Mouse (Mus musculus): Measurements from ENCODE around the gene Wdr76. TPM values are rescaled to one million over a fixed set of nuclear protein-coding genes. Genes with fewer than 3 reads are reported as not detected.
A peak's percentile ranks its signal among the peaks of the same experiment; 100 is the strongest.

Wdr76 gene
- polyA plus RNA-seq, 1 experiment from 2014 or later, result 12.6 TPM

DNA sequence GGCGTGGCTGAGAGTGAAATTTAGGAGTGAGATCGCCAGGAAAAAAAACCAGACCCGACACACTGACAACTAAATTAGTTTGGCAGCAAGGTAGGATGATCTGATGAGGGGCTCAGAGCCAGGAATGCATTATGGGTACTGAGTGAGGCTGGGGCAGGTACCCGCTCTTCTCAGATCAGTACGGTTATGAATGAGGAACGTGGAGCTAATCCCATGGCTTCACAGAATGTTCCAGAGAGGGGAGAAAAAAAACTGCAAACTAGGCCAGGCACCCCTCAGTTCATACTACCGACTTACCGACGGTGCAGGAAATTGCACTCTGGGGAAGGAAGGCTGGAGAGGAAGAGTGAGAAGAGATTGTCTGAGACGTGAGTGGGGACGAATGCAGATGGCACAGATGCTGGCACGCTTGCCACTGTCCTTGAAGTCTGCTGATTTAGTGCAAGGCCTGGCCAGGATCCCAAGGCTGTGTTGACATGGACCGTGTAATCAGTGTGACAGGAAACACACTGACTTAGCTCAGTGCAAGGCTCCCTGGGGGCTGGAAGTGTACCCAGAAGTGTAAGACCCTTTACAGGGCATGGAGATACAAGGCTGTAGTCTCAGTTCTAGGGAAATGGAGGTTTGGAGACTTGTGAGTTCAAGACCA, 77.1 kb downstream of the Wdr76 start:
- Histone ChIP-seq H3K9me3 (ENCODE audit: control insufficient read depth, low read length) (no peaks in the 10 kb centered on the region), H3K9ac (ENCODE audit: low read depth, low read length) (no peak overlapping the region), H3K4me2 (replicated peaks; ENCODE audit: low read depth, low read length) (no peak overlapping the region), H3K36me3 (ENCODE audit: control insufficient read depth, insufficient read depth, low read length) (no peaks in the 10 kb centered on the region), H3K4me1 (replicated peaks; ENCODE audit: control insufficient read depth, insufficient read depth, low read length) (peaks cover 6% of the 10 kb centered on the region), H3K27me3 (ENCODE audit: control insufficient read depth, insufficient read depth, low read length) (no peaks in the 10 kb centered on the region), H3K27ac (ENCODE audit: low read depth, low read length) (no peak overlapping the region), H3K4me3 (ENCODE audit: low read depth, low read length) (no peak overlapping the region)
- WGBS, result 80% methylated on average over 13 of the region's 13 CpGs
- ATAC-seq (ENCODE audit: low FRiP score) (no peak), DNase-seq (ENCODE audit: low spot score) (no peak)

DNA sequence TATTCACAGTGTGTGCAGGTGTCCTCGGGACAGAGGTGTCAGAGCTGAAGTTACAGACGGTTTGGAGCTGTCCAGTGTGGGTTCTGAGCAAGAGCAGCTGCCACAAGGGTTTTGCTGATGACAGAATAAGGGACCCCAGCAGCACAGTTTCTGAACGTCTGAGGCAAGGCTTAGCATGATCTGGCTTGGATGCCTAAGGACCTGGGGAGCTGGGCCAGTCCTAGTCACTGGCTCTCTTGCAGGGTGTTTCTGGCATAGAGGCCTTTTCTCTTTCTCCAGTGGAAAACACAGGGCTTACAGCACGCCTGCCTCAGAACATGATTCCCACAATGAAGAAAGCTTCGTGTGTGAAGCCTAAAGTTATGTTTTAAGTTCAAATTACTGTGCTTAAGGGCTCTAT, 78.2 kb downstream of the Wdr76 start:
- no peaks in the 10 kb centered on the region for H3K27me3 ChIP-seq (ENCODE audit: control insufficient read depth, insufficient read depth, low read length)
- no peak overlapping the region for H3K4me3 ChIP-seq (ENCODE audit: low read depth, low read length)
- DNase-seq (ENCODE audit: low spot score) (no peak), ATAC-seq (ENCODE audit: low FRiP score) (no peak)
- no peak overlapping the region for H3K27ac ChIP-seq (ENCODE audit: low read depth, low read length)
- no peak overlapping the region for H3K4me2 ChIP-seq (replicated peaks; ENCODE audit: low read depth, low read length)
- no peaks in the 10 kb centered on the region for H3K36me3 ChIP-seq (ENCODE audit: control insufficient read depth, insufficient read depth, low read length)
- no peak overlapping the region for H3K9ac ChIP-seq (ENCODE audit: low read depth, low read length)
- no peaks in the 10 kb centered on the region for H3K9me3 ChIP-seq (ENCODE audit: control insufficient read depth, low read length)
- H3K4me1 ChIP-seq (replicated peaks; ENCODE audit: control insufficient read depth, insufficient read depth, low read length), result peaks cover 7% of the 10 kb centered on the region
- 73% methylated on average over 5 of the region's 5 CpGs for WGBS

- Histone ChIP-seq H3K4me2 (replicated peaks; ENCODE audit: low read depth, low read length) (no peak overlapping the region; the same call in 1 of the 2 replicates), H3K36me3 (ENCODE audit: control insufficient read depth, insufficient read depth, low read length) (no peaks in the 10 kb centered on the region), H3K27me3 (ENCODE audit: control insufficient read depth, insufficient read depth, low read length) (no peaks in the 10 kb centered on the region), H3K4me1 (replicated peaks; ENCODE audit: control insufficient read depth, insufficient read depth, low read length) (peaks cover 7% of the 10 kb centered on the region), H3K27ac (ENCODE audit: low read depth, low read length) (peak overlapping the region; percentile 53; the same call in 1 of the 2 replicates), H3K9me3 (ENCODE audit: control insufficient read depth, low read length) (no peaks in the 10 kb centered on the region), H3K9ac (ENCODE audit: low read depth, low read length) (peak overlapping the region; percentile 40), H3K4me3 (ENCODE audit: low read depth, low read length) (no peak overlapping the region)
- ATAC-seq (ENCODE audit: low FRiP score) (no peak), DNase-seq (ENCODE audit: low spot score) (peak; percentile 27)
- 38% methylated on average over 12 of the region's 12 CpGs for WGBS
These were observed 81.2 kb downstream of the Wdr76 start for GRCm38 (mm10) chr2:121587523-121588308.

DNA sequence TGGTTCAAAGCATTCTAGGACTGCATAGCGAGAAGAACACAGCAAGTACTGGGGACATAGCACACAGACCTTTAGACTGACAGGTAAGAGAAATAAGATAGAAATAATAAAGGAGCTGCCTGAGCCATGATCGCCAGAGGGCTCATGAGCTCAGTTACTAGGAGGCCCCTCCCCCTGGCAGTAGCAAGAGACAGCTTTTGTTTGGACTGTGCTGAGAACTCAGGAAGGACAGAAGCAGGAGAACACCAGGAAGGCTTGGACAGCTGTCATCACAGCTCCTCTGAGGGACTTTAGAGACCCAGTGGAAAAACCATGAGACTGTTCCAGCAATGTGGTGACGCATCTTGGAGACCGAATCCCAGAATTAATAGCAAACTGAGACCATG, 81.8 kb downstream of the Wdr76 start:
- Histone ChIP-seq H3K4me1 (replicated peaks; ENCODE audit: control insufficient read depth, insufficient read depth, low read length) (peaks cover 7% of the 10 kb centered on the region), H3K9ac (ENCODE audit: low read depth, low read length) (peak overlapping the region; percentile 40), H3K4me2 (replicated peaks; ENCODE audit: low read depth, low read length) (no peak overlapping the region; the same call in 1 of the 2 replicates), H3K36me3 (ENCODE audit: control insufficient read depth, insufficient read depth, low read length) (no peaks in the 10 kb centered on the region), H3K9me3 (ENCODE audit: control insufficient read depth, low read length) (no peaks in the 10 kb centered on the region), H3K27ac (ENCODE audit: low read depth, low read length) (peak overlapping the region; percentile 53; the same call in 1 of the 2 replicates), H3K27me3 (ENCODE audit: control insufficient read depth, insufficient read depth, low read length) (no peaks in the 10 kb centered on the region), H3K4me3 (ENCODE audit: low read depth, low read length) (no peak overlapping the region)
- ATAC-seq (ENCODE audit: low FRiP score) (peak; percentile 25; the same call in 1 of the 2 replicates), DNase-seq (ENCODE audit: low spot score) (peak; percentile 34)
- 47% methylated on average over 4 of the region's 4 CpGs for WGBS

- DNase-seq (ENCODE audit: low spot score) (no peak), ATAC-seq (ENCODE audit: low FRiP score) (no peak)
- Histone ChIP-seq H3K27ac (ENCODE audit: low read depth, low read length) (no peak overlapping the region), H3K4me2 (replicated peaks; ENCODE audit: low read depth, low read length) (no peak overlapping the region), H3K27me3 (ENCODE audit: control insufficient read depth, insufficient read depth, low read length) (no peaks in the 10 kb centered on the region), H3K4me3 (ENCODE audit: low read depth, low read length) (no peak overlapping the region), H3K9me3 (ENCODE audit: control insufficient read depth, low read length) (no peaks in the 10 kb centered on the region), H3K36me3 (ENCODE audit: control insufficient read depth, insufficient read depth, low read length) (no peaks in the 10 kb centered on the region), H3K9ac (ENCODE audit: low read depth, low read length) (no peak overlapping the region), H3K4me1 (replicated peaks; ENCODE audit: control insufficient read depth, insufficient read depth, low read length) (no peaks in the 10 kb centered on the region)
- WGBS, result 65% methylated on average over 3 of the region's 3 CpGs
These were observed 87.6 kb downstream of the Wdr76 start for GRCm38 (mm10) chr2:121594131-121594530.

Other genes starting within 250 kb of the Wdr76 start
- 132 and 164 TPM in 2 replicates for gene Trp53bp1, start 235.3 kb upstream of the Wdr76 start, polyA plus RNA-seq (2014; fragmentation: Nextera tagmentation; extraction: Ambion mirVana)
- 14.9 and 20.8 TPM in 2 replicates for gene Map1a, start 217.1 kb upstream of the Wdr76 start, polyA plus RNA-seq (2014; fragmentation: Nextera tagmentation; extraction: Ambion mirVana)
- gene Ppip5k1, start 151.3 kb upstream of the Wdr76 start, polyA plus RNA-seq (2014; fragmentation: Nextera tagmentation; extraction: Ambion mirVana), result 10.9 and 11.8 TPM in 2 replicates
- gene Ckmt1, start 149.0 kb upstream of the Wdr76 start, polyA plus RNA-seq (2014; fragmentation: Nextera tagmentation; extraction: Ambion mirVana), result 8.5 and 9.2 TPM in 2 replicates
- not detected in 2 replicates for gene Strc, start 119.6 kb upstream of the Wdr76 start, polyA plus RNA-seq (2014; fragmentation: Nextera tagmentation; extraction: Ambion mirVana)
- 470 and 556 TPM in 2 replicates for gene Pdia3, start 92.9 kb upstream of the Wdr76 start, polyA plus RNA-seq (2014; fragmentation: Nextera tagmentation; extraction: Ambion mirVana)
- gene Catsper2, start 92.9 kb upstream of the Wdr76 start, polyA plus RNA-seq (2014; fragmentation: Nextera tagmentation; extraction: Ambion mirVana), result 1.9 and 2.7 TPM in 2 replicates
- 3.1 and 3.7 TPM in 2 replicates for gene Ell3, start 62.4 kb upstream of the Wdr76 start, polyA plus RNA-seq (2014; fragmentation: Nextera tagmentation; extraction: Ambion mirVana)
- gene Serf2, start 57.5 kb upstream of the Wdr76 start, polyA plus RNA-seq (2014; fragmentation: Nextera tagmentation; extraction: Ambion mirVana), result 457 and 490 TPM in 2 replicates
- 114 and 116 TPM in 2 replicates for gene Hypk, start 53.4 kb upstream of the Wdr76 start, polyA plus RNA-seq (2014; fragmentation: Nextera tagmentation; extraction: Ambion mirVana)
- 0.46 and 0.80 TPM in 2 replicates for gene Serinc4, start 49.9 kb upstream of the Wdr76 start, polyA plus RNA-seq (2014; fragmentation: Nextera tagmentation; extraction: Ambion mirVana)
- gene Mfap1b, start 32.7 kb upstream of the Wdr76 start, polyA plus RNA-seq (2014; fragmentation: Nextera tagmentation; extraction: Ambion mirVana), result 80.4 and 80.9 TPM in 2 replicates
- 30.9 and 31.5 TPM in 2 replicates for gene Mfap1a, start 58 bp upstream of the Wdr76 start, polyA plus RNA-seq (2014; fragmentation: Nextera tagmentation; extraction: Ambion mirVana)

Measured in hindbrain, embryonic 11.5 days (tissue).